Mouse (Mus musculus) liver, adult 10 weeks (tissue): Measurements from ENCODE around the gene Slc35f3. TPM values are rescaled to one million over a fixed set of nuclear protein-coding genes. Genes with fewer than 3 reads are reported as not detected.

Experiments
- polyA plus RNA-seq: library from polyadenylated mRNA; stranded (reverse); fragments of 350-450 nt; fragmentation: Illumina TruSeq; extraction: RNeasy Lipid Tissue Mini Kit (QIAGEN cat#74804); gene quantifications from one replicate; pipeline ENCODE4 v1.2.3, GENCODE M21; 2014; ENCODE audit warnings: low read depth, low replicate concordance

Slc35f3 gene
- not detected for polyA plus RNA-seq

DNA sequence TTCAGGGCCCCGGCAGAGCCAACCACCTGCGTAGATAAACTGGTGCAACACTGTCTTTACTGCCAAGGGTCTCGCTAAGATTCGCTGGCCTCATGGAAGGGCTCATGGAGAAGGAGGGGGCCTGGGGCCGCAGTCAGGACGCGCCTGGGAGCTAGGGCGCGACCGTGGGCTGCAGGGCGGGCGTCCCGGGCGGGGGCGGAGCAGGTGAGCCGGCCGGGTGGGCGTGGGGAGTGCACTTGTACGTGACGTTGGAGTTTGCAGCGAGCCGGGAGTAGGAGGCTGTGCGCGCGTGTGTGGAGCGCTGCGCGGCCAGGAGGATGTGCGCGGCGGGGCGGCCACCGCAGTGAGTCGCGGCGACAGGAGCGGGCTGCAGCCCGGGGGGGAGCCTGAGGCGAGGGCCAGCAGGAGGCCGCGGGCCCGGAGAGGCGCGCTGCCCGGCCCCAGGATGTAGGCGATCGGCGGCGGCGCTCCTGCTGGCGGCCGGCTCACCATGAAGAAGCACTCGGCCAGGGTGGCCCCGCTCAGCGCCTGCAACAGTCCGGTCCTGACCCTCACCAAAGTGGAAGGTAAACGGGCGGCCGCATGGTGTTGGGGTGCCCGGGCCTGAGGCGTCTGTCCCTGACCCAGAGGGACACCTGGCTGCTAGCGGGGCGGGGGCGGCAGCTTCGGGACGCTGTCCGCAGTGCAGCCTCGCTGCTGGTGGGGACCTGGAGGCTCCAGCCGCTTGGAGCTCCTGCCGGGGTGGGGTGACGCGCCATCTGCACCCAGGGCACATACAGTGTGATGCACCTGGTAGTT, at the start of gene Slc35f3:
Slc35f3 (plus strand) TSS at position 263 of the 798 bp plus-strand sequence.

DNA sequence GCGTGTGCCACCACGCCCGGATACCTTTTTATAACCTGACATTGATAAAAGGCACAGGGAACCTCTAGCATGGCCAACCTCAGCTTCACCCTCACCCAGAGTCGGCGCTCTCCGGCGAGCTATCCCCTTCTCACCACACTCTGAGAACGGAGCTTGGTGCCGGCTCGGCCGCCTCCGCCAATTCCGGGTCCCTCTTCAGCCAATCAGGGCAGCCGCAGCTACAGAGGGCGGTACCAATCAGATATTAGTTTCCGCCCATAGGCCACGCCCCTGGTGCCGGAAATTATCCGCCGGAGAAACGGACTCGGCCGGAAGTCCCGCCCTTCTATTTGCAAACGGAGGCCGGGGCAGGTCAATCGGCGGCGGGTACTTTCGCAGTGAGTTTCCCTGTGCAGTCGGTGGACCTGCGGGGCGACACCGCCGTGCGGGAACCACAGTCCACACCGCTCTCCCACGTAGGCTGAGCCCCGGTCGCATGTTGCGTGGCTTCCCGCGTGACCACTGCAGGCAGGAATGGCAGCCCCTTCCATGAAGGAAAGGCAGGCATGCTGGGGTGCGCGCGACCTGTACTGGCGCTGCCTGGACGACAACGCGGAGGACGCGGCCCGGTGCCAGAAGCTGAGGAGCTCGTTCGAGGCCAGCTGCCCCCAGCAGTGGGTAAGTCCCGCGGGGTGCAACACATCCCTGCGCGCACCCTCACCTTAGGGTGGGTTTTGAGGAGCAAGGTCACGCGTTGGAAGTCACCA, 124.0 kb downstream of the Slc35f3 start, which contains the start of gene Coa6:
Coa6 (plus strand) TSS at position 342 of the 746 bp plus-strand sequence.

Other genes starting within 250 kb of the Slc35f3 start
- gene Coa6, start 124.0 kb downstream of the Slc35f3 start, polyA plus RNA-seq = 59.4 TPM
- gene Tarbp1, start 176.5 kb downstream of the Slc35f3 start, polyA plus RNA-seq = 1.7 TPM